26 mouse cellular contexts compared by ENCODE assay signal in the genomic region with DNA sequence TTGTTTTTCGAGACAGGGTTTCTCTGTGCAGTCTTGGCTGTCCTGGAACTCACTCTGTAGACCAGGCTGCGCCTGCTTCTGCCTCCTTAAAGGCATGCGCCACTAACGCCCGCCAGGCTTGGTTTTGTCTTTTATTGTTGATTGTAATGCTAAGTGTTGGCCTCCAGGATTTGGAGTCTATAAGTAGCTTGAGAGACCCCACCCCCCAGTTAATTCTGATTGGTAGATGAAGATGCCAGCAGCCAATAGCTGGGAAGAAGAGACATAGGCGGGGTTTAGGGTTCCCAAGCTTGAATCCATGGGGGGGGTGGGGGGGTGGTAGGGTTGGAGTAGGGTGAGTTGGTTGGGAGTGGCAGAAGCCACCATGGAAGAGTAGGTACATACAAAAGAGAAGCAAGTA.
DNase-seq lines count a peak whose midpoint lies in the region; ATAC-seq lines count a peak whose summit lies in the region.
"Had no signal": no experiment of that assay in that cellular context is flagged by ENCODE, and none has a peak within 500 bp of the region (broad histone marks: within the 10 kb centered on the region; RNA-seq: fewer than 3 reads in every experiment).

No protein-coding gene starts in this region.

- H3K4me3 ChIP-seq in midbrain, embryonic 11.5 days (ENCODE audit: low read depth, low read length) = no peak overlapping the region
- H3K4me3 ChIP-seq in midbrain, embryonic 13.5 days (replicated peaks) = no peak overlapping the region
- no peak overlapping the region for H3K4me3 ChIP-seq in forebrain, embryonic 11.5 days (ENCODE audit: low read depth, low read length)
- H3K4me3 ChIP-seq: embryonic facial prominence, embryonic 13.5 days; embryonic facial prominence, embryonic 15.5 days; erythroblast, embryonic 14.5 days; forebrain, embryonic 10.5 days; forebrain, embryonic 13.5 days; forebrain, embryonic 15.5 days had no signal

- no peak for DNase-seq in midbrain, embryonic 11.5 days (ENCODE audit: low spot score, missing footprints)
- DNase-seq in ES-CJ7 (ENCODE audit: low read depth, low spot score) = peak; percentile 91
- DNase-seq in R1 (ENCODE audit: low read depth, low spot score) = peak; percentile 95
- peak; percentile 94 for DNase-seq in ZHBTc4 (ENCODE audit: low read depth, low spot score)
- DNase-seq in adrenal gland, adult 2 months = no peak
- no peak for DNase-seq in forebrain, embryonic 11.5 days (ENCODE audit: low spot score)
- no peak for DNase-seq in layer of hippocampus, adult 9-11 months
- DNase-seq: adrenal gland, adult 8-10 months; adrenal gland, postnatal 14 days; adrenal gland, postnatal 36 days; cerebellum, adult 18-20 months; cerebellum, adult 8-10 months; cerebellum, adult 9-11 months; cerebellum, postnatal 14 days; cerebellum, postnatal 36 days; embryo, embryonic 11 days; forebrain, postnatal 0 days had no signal

- 79% methylated on average over 6 of the region's 6 CpGs for WGBS in midbrain, embryonic 11.5 days
- WGBS in midbrain, embryonic 13.5 days = 76% methylated on average over 6 of the region's 6 CpGs
- WGBS in forebrain, embryonic 11.5 days = 72% methylated on average over 6 of the region's 6 CpGs

- H3K9me3 ChIP-seq in midbrain, embryonic 11.5 days (ENCODE audit: control insufficient read depth, low read length) = no peaks in the 10 kb centered on the region
- H3K9me3 ChIP-seq in midbrain, embryonic 13.5 days = no peaks in the 10 kb centered on the region
- no peaks in the 10 kb centered on the region for H3K9me3 ChIP-seq in forebrain, embryonic 11.5 days (ENCODE audit: control insufficient read depth, low read length)
- H3K9me3 ChIP-seq: embryonic facial prominence, embryonic 13.5 days; embryonic facial prominence, embryonic 15.5 days; forebrain, embryonic 10.5 days; forebrain, embryonic 13.5 days; forebrain, embryonic 15.5 days had no signal

- H3K27ac ChIP-seq in midbrain, embryonic 11.5 days (ENCODE audit: low read depth, low read length) = no peak overlapping the region
- H3K27ac ChIP-seq in midbrain, embryonic 13.5 days = no peak overlapping the region
- H3K27ac ChIP-seq in forebrain, embryonic 11.5 days (ENCODE audit: low read depth, low read length) = no peak overlapping the region
- H3K27ac ChIP-seq: embryonic facial prominence, embryonic 13.5 days; embryonic facial prominence, embryonic 15.5 days; forebrain, embryonic 10.5 days; forebrain, embryonic 13.5 days; forebrain, embryonic 15.5 days had no signal

- no peak overlapping the region for H3K4me2 ChIP-seq in midbrain, embryonic 11.5 days
- H3K4me2 ChIP-seq in midbrain, embryonic 13.5 days (replicated peaks) = no peak overlapping the region
- no peak overlapping the region for H3K4me2 ChIP-seq in forebrain, embryonic 11.5 days (ENCODE audit: low read depth, low read length, severe bottlenecking)
- H3K4me2 ChIP-seq: embryonic facial prominence, embryonic 13.5 days; embryonic facial prominence, embryonic 15.5 days; forebrain, embryonic 13.5 days; forebrain, embryonic 15.5 days had no signal

- 0 out of 2 replicates have a peak, but pooled peaks have one; percentile 25 for ATAC-seq in midbrain, embryonic 11.5 days (ENCODE audit: low FRiP score)
- ATAC-seq in midbrain, embryonic 13.5 days = no peak
- ATAC-seq in forebrain, embryonic 11.5 days (replicated peaks; ENCODE audit: low FRiP score) = no peak
- ATAC-seq: forebrain, embryonic 13.5 days; forebrain, embryonic 15.5 days; forebrain, postnatal 0 days; Patski had no signal

- no peaks in the 10 kb centered on the region for H3K4me1 ChIP-seq in midbrain, embryonic 11.5 days (ENCODE audit: control insufficient read depth, insufficient read depth, low read length)
- no peaks in the 10 kb centered on the region for H3K4me1 ChIP-seq in midbrain, embryonic 13.5 days (replicated peaks)
- H3K4me1 ChIP-seq in forebrain, embryonic 11.5 days (replicated peaks; ENCODE audit: control insufficient read depth, insufficient read depth, low read length) = no peaks in the 10 kb centered on the region
- H3K4me1 ChIP-seq: embryonic facial prominence, embryonic 13.5 days; forebrain, embryonic 13.5 days; forebrain, embryonic 15.5 days had no signal

- no peaks in the 10 kb centered on the region for H3K36me3 ChIP-seq in midbrain, embryonic 11.5 days (ENCODE audit: control insufficient read depth, insufficient read depth, low read length)
- peaks cover 8% of the 10 kb centered on the region for H3K36me3 ChIP-seq in midbrain, embryonic 13.5 days
- no peaks in the 10 kb centered on the region for H3K36me3 ChIP-seq in forebrain, embryonic 11.5 days (ENCODE audit: control insufficient read depth, insufficient read depth, low read length)
- H3K36me3 ChIP-seq: embryonic facial prominence, embryonic 13.5 days; embryonic facial prominence, embryonic 15.5 days; forebrain, embryonic 10.5 days; forebrain, embryonic 15.5 days; G1E had no signal

- H3K27me3 ChIP-seq in midbrain, embryonic 11.5 days (ENCODE audit: control insufficient read depth, insufficient read depth, low read length) = no peaks in the 10 kb centered on the region
- no peaks in the 10 kb centered on the region for H3K27me3 ChIP-seq in midbrain, embryonic 13.5 days
- no peaks in the 10 kb centered on the region for H3K27me3 ChIP-seq in forebrain, embryonic 11.5 days (ENCODE audit: control insufficient read depth, insufficient read depth, low read length)
- H3K27me3 ChIP-seq: embryonic facial prominence, embryonic 13.5 days; embryonic facial prominence, embryonic 15.5 days; forebrain, embryonic 13.5 days; forebrain, embryonic 15.5 days; Patski had no signal

- H3K9ac ChIP-seq in midbrain, embryonic 11.5 days (ENCODE audit: low read length) = no peak overlapping the region
- H3K9ac ChIP-seq in midbrain, embryonic 13.5 days (replicated peaks) = no peak overlapping the region
- no peak overlapping the region for H3K9ac ChIP-seq in forebrain, embryonic 11.5 days (ENCODE audit: low read length)
- H3K9ac ChIP-seq: embryonic facial prominence, embryonic 13.5 days; embryonic facial prominence, embryonic 15.5 days; forebrain, embryonic 13.5 days; forebrain, embryonic 15.5 days; forebrain, postnatal 0 days had no signal

Comparison
In these comparisons a context has a peak if more than half of its experiments do, and no peak if none do; other contexts are left out.
1. DNase-seq: peak in ES-CJ7 (single experiment), R1 (single experiment) and ZHBTc4 (single experiment); none in midbrain, embryonic 11.5 days (single experiment), adrenal gland, adult 2 months (single experiment), forebrain, embryonic 11.5 days (single experiment) and layer of hippocampus, adult 9-11 months (single experiment).